Mouse (Mus musculus): ENCODE results near the gene Hspb6.

Gene Hspb6

GRCm38 (mm10) chr7:30552102-30553020, at the start of gene Hspb6, which contains the start of gene Proser3:
TSS of gene Hspb6 (plus strand) at chr7:30552178.
TSS of gene Proser3 (minus strand) at chr7:30552299.
- DNase-seq, result peak; percentile 98 to 99

DNA sequence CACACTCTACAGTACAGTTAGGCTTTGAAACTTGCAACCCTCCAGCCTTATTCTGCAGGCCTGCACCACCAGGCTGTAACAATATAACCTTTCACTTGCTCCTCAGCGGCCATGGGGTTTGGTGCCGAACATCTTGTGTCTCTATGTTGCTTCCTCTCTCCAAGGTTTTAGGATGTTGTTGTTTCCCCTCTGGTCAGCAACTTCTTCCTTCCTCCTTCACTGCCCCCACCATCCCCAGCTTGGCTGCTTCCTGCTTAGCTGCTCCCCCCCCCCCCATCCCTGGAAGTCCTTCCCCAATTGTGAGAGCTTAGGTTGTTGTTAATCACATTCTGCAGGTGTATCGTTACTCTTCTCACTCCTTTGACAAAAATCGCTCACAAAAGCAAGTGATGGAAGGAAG, 43.9 kb upstream of the Hspb6 start:
- DNase-seq, result no peak

DNA sequence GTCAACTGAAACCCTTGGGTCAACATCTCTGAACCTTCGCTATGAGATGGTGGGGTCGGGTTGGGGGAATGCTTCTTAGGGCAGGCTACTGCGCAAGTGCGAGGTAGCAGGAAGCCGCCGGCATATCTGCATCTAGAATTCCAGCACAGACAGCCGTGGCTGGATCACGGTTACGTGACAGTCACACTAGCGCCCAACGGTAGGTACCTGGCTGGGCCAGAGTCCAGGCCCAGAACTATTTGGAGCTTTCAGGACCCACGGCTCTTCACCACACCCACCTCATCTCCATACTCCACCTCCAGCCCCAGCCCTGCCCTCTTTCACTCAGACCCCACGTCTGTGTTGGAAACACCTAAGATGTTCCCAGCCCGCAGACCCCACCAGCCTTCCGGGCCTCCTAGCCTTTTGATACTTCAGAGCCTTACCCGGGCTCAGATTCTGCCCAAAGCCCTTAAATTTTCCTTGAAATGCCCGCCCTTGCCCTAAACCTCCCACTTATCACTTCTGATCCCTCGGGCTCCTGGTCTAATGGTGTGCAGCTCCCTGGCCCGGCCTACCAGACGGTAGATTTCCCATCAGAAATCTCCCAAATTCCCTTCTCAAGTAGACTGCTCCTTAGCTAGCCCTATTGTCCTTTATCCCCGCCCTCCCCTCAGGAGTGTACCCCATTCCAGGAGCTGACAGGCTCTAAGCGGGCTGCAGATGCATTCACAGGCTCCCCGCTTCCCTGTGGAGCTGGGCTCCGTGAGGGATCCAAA, 36.8 kb upstream of the Hspb6 start:
- no peak for DNase-seq

DNA sequence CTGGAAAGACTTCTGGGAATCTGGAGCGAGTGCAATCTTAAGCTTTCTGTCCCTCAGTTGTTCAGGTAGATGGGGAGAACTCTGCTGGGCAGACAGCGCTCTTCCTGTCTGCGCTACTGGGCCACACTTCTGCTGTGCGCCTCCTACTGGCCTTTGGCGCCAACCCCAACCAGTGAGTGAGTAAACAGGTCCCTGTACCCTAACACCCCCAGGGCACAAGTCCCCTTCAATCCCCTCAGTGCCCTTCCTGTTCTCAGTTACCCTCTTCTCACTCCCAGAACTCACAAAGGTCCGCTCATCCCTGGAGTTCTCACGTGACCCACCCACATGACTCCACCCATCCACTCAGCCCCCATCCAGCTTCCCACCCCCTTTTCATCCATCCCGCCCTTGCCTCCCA, 33.7 kb upstream of the Hspb6 start:
- DNase-seq, result no peak

GRCm38 (mm10) chr7:30520396-30520795, 31.6 kb upstream of the Hspb6 start:
- DNase-seq, result peak; percentile 38 to 66

DNA sequence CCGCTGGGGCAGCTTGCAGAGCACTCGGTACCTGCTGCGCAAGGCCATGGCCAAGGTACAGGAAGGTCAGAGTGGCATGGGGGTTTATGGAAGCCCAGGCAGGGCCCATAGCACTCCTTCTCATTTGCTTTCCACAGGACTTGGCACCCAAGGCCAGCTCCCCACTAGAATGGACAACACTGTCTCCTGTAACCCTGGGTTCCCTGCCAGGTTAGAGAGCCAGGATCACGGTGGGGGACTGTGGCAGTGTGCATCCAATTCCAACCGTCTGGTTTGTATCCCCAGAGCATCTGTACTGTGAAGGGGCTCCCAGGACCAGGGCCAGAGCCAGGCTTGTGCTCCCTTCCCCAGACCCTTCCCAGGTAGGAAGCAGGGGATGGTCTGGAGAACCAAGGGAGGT, 31.1 kb upstream of the Hspb6 start:
- DNase-seq, result peak; percentile 75 to 77

DNA sequence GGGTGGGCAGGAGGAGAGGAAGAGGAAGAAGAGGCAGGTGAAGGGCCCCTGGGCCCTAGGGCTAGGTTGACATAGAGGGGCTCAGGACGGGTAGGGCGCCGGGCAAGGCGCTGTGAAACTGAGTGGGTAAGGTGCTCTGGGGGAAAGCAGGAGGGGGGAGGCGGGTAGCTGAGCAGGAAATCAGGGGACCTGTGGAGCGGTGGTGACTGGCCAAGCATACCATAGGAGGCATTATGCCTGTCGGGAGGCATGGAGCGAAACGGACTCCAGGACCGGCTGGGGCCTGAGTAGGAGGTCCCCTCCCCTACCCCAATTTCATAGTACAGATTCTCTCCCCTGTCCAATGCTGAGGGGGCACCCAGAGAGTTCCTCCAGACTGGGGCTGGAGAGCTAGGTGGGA, 29.1 kb upstream of the Hspb6 start:
- no peak for DNase-seq

GRCm38 (mm10) chr7:30524487-30524886, 27.5 kb upstream of the Hspb6 start:
- no peak for DNase-seq

DNA sequence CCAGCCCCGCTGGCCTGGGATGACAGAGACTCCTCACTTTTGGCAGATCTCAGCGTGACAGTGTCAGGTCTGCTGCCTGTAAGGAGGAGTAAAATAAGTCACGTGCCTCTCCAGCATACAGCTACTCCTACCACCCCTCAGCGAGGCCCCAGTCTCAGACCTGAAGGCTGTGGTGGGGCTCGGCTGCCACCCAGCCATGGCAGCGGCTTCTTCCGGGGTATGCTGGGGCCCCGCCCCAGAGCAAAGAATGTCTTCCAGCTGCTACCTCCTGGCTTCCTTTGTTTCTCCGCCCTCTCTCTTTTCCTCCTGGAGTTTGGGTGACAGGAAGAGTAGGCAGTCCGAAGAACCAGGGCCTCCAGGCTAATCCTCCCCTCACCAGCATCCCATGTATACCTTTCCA, 26.0 kb upstream of the Hspb6 start:
- DNase-seq, result no peak

DNA sequence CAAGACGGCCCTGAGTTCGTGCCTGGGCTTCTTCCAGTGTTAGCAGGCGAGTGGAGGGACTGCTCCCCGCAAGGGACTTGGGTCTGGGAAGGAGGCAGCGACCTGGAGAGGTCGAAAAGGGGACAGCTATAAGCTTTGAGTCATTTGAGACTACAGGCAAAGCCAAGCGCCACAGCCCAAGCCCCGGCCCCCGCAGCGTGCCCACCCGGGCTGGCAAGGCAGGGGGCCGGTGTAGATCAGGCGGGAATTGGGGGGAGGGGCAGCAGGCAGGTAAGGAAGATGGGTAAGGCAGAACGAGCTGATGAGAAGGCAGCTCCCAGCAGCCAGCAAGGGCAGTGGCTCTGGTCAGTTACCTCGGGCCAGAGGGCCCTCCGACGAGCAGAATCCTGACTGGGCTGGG, 25.6 kb upstream of the Hspb6 start:
- no peak for DNase-seq

DNA sequence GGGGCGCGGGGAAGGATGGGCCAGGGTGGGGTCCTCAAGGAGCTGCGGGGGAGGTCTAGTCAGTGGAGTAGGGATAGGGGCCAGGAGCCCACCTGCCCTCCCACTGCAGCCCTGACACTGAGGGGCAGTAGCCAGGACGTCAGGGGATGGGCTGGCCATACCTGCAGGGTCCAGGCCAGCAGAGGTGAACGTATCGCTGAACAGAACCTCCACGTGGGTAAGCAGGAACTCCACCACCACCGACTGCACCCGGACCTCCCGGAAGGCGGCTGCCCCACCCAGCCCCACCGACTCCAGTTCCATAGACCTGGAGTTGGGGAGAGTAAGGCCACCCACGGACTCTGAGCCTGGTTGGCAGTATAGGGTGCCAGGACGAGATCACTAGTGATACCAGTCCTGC, 25.0 kb upstream of the Hspb6 start:
- DNase-seq, result no peak

GRCm38 (mm10) chr7:30531291-30531815, 20.6 kb upstream of the Hspb6 start:
- DNase-seq, result no peak

DNA sequence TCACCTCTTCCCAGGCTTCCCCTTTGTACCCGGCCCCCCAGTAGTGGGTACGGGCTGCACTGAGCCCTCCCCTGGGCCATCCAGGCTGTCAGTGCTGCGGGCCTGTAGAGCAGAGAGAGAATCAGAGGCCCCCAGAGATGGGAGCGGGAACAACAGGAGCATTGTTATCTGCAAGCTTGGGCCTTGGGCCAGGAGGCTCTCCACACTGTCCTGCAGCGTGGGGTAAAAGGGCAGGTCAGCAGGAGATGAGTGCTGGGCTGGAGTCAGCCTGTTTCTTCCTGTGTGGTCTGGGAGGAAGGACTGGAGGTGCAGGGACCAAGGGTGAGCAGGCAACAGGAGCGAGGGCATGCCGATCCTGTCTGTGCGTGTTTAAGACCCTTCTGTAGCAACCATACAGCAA, 19.0 kb upstream of the Hspb6 start:
- peak in 1 of 2 experiments; percentile 44 for DNase-seq

DNA sequence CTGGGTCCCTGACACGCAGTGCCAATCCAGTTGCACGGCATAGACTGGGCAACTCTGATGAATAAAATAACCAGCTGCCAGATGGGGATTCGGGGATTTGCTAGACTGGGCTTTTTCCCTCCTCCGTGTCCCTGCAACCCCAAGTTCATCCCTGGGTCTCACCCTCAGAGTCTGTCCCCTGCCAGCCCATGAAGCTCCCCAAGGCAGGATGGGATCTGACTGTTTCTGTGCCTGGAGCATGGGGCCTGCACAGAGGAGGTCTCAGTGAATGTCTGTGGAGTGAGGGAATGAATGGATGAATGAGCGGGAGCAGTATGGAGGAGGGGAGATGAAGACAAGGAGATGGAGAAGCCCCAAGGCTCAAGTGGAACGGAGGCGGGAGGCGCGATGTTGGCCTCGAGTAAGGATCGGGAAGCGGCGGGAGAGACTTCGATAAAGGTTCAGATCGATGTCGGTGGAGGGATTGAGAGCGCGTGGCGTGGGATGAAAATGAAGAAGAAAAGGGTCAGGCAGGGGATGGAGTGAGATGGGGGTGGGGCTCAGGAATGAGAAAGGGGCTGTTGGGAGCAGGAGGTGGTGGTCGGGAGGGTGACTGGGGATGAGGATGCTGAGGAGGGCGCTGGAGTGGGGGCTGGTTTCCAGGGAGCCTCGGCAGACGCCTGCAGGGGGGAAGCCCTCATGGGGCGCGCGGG, 17.9 kb upstream of the Hspb6 start:
- peak in 1 of 2 experiments; percentile 33 for DNase-seq

- peak; percentile 98 to 99 for DNase-seq
Observed at GRCm38 (mm10) chr7:30534633-30535577, 17.1 kb upstream of the Hspb6 start, which contains the start of gene Arhgap33. TSS of gene Arhgap33 (minus strand) at chr7:30535060.

DNA sequence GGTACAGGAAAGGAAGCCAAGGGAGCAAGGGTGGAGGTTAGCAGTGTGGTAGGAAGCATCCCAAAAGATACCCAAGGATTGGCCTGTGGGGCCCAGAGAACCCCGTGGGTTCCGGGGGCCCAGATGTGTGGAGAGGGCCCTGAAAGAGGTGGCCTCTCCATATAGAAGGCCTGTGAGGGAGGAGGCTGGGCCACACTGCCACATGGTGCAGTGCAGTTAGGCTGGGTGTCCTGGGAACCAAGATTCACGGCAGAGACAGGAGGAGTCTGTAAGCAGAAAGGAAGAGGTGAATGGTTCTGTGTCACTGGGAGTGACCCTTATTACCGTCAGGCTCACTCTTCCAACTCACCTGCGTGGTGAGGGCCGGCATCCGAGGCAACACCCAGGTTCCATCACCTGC, 11.4 kb upstream of the Hspb6 start:
- DNase-seq, result no peak

DNA sequence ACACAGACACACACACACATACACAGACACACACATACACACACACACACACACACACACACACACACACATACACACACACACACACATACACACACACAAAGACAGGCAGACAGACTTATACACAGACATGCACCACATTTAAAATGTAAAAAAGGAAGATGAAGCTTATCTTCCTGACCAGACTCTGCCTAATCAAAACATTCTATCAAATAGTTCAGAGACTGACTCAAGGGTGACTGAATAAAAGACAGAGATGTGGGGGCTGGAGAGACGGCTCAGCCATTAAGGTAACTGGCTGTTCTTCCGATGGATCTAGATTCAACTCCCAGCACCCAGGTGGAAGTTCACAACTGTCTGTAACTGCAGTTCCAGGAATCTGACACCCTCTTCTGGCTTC, 7.7 kb upstream of the Hspb6 start:
- no peak for DNase-seq

- DNase-seq, result no peak
Observed at GRCm38 (mm10) chr7:30549880-30550279, 2.1 kb upstream of the Hspb6 start.

DNA sequence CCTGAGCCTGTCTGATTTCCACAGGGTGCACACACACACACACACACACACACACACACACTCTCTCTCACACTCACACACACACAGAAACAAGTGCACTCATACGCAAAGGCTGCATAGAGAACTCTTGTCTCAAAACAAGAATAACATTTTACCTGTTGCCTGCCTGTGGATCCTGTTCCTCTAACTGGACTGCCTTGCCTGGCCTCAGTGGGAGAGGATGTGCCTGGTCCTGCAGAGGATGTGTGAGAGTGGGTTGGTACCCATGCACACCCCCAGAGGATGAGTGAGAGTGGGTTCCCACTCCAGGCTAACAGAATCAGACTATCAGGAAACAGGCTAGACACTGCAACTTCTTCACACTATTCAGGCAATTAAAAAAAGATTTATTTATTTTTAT, 1.4 kb upstream of the Hspb6 start:
- DNase-seq, result no peak

GRCm38 (mm10) chr7:30551445-30552101, 405 bp upstream of the Hspb6 start:
- DNase-seq, result peak in 1 of 2 experiments; percentile 72

DNA sequence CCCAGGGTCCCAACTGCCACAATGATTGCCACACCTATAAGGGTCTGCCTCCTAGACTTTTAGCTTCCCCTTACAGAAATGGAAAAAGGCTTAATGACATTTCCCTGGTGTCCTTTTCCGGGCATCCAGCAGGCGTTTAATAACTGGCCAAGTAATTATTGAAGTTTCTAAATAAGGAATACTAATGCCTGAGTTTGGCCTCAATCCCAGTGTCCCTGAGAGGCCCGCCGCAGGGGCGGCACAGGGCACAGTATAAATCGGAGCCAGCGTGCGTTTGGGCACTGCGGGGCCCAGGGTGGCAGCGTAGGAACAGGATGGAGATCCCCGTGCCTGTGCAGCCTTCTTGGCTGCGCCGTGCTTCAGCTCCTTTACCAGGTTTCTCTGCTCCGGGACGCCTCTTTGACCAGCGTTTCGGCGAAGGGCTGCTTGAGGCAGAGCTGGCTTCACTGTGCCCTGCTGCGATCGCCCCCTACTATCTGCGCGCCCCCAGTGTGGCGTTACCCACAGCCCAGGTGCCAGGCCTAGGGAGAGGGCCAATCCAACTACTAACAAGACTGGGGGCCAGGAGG, 1.1 kb downstream of the Hspb6 start:
- peak; percentile 69 to 76 for DNase-seq

All from cerebellum, postnatal 14 days (tissue).